Mouse (Mus musculus) heart, adult 2 months (tissue): ENCODE measurements at regions not wholly inside any gene's neighbourhood (a gene's known extent, or its start where the extent isn't known, plus 50 kb on each side); places are given as distances from the start of the nearest gene placed in this dataset.

Experiments used
- DNase-seq, 2 experiments: peaks; one replicate each; pipeline ENCODE4 v3.0.0; 2021
- H3K27ac ChIP-seq: fragments of 200-600 bp; 2 replicates; pipeline ENCODE4 v1.8.1; 2022
- H3K27me3 ChIP-seq: fragments of 200-500 bp; 2 replicates; pipeline ENCODE4 v1.6.1; 2012; ENCODE audit warnings: mild to moderate bottlenecking, low read length, inconsistent platforms, mixed read lengths; ENCODE audit not compliant: control insufficient read depth, insufficient read depth
- H3K36me3 ChIP-seq: fragments of 200-500 bp; 2 replicates; pipeline ENCODE4 v1.6.1; 2012; ENCODE audit warnings: low read length, inconsistent platforms; ENCODE audit not compliant: control insufficient read depth, insufficient read depth
- H3K4me1 ChIP-seq: fragments of 200-500 bp; 2 replicates; pipeline ENCODE4 v1.6.1; 2011; ENCODE audit warnings: low read length; ENCODE audit not compliant: control insufficient read depth, insufficient read depth
- H3K4me3 ChIP-seq: fragments of 200-600 bp; 2 replicates; pipeline ENCODE4 v1.8.1; 2022
- H3K79me2 ChIP-seq: fragments of 200-500 bp; replicated peaks from 2 replicates; pipeline ENCODE4 v1.6.1; 2012; ENCODE audit warnings: mild to moderate bottlenecking, inconsistent platforms, low read length, moderate library complexity, mixed read lengths; ENCODE audit not compliant: control insufficient read depth, insufficient read depth
- H3K9ac ChIP-seq: fragments of 200-500 bp; 2 replicates; pipeline ENCODE4 v1.6.1; 2012; ENCODE audit warnings: low read depth, mild to moderate bottlenecking, control low read depth, inconsistent platforms, low read length, mixed read lengths
- CTCF ChIP-seq: fragments of 200-600 bp; IDR thresholded peaks from 2 replicates; pipeline ENCODE4 v1.8.1; 2022; ENCODE audit warnings: antibody characterized with exemption, mild to moderate bottlenecking, moderate library complexity
- EP300 ChIP-seq: fragments of 200-500 bp; IDR thresholded peaks from 2 replicates; pipeline ENCODE4 v1.6.1; 2011; ENCODE audit warnings: low read depth, low read length, control low read depth; ENCODE audit not compliant: insufficient read depth
- POLR2A ChIP-seq: fragments of 200-500 bp; IDR thresholded peaks from 2 replicates; pipeline ENCODE4 v1.6.1; 2011; ENCODE audit warnings: mild to moderate bottlenecking, low read depth, low read length, control low read depth; ENCODE audit not compliant: insufficient read depth
- WGBS: fragments of 180-500 bp; shearing (Covaris S2); methylation state at CpG from one replicate; pipeline ENCODE4 v1.1.7; 2018; 5-methylcytosine and 5-hydroxymethylcytosine counted together
- intact Hi-C: fragments of 180-260 bp; cut with DNase I; formaldehyde crosslinking; loops from one replicate; pipeline ENCODE4 v1.15.1; 2025

DNA sequence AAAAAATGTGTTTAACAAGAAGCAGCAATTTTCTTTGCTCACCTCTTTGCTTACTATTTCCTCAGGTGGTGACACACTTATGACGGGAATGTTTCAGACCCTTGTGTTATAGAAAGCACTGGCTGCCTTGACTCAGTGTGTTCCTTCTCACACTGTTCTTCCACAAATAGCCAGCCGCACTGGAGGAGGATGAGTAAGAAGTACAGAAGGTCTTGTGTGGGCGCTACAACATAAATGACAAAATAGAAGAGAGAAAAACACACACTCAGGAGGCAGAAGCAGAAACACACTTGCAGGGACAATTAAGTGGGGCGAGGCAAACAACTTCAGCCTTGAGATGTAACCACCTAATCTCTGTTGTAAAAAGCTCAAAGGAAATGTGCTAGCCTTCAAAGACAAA, 292.2 kb upstream of the Pkn2 start:
- TF ChIP-seq POLR2A (no peak), CTCF (no peak), EP300 (no peak)
- no peaks in the 10 kb centered on the region for H3K4me1 ChIP-seq
- H3K4me3 ChIP-seq = no peak overlapping the region
- H3K27ac ChIP-seq = no peak overlapping the region
- H3K36me3 ChIP-seq = no peaks in the 10 kb centered on the region
- DNase-seq = no peak
- H3K27me3 ChIP-seq = no peaks in the 10 kb centered on the region
- intact Hi-C loops = no loop called here
- 85% methylated on average over 4 of the region's 4 CpGs for WGBS
- H3K79me2 ChIP-seq = no peaks in the 10 kb centered on the region
- H3K9ac ChIP-seq = no peak overlapping the region

DNA sequence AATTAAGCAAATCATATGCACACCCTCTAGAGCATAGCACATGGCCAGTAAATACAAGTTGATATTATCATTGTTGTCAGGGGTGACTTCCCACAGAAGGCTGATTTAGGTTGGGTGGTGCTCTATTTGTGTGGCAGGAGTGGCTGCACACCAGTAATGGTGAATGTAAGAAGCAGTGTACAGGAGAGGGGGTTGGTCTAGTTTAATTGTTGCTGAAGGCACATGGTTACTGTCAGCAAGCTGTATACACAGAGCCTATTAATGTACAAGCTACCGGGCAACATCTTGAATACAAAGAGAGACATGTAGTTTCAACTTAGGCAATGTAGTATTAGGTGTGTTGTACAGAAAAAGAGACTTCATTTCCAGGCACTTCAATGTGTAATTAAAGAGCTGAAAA, 280.6 kb upstream of the Pkn2 start:
- Histone ChIP-seq H3K4me3 (no peak overlapping the region), H3K4me1 (no peaks in the 10 kb centered on the region), H3K9ac (no peak overlapping the region), H3K27me3 (no peaks in the 10 kb centered on the region), H3K27ac (no peak overlapping the region), H3K36me3 (no peaks in the 10 kb centered on the region), H3K79me2 (no peaks in the 10 kb centered on the region)
- intact Hi-C loops = no loop called here
- 69% methylated on average over 1 of the region's 1 CpGs for WGBS
- DNase-seq = no peak
- TF ChIP-seq EP300 (no peak), CTCF (no peak), POLR2A (no peak)

DNA sequence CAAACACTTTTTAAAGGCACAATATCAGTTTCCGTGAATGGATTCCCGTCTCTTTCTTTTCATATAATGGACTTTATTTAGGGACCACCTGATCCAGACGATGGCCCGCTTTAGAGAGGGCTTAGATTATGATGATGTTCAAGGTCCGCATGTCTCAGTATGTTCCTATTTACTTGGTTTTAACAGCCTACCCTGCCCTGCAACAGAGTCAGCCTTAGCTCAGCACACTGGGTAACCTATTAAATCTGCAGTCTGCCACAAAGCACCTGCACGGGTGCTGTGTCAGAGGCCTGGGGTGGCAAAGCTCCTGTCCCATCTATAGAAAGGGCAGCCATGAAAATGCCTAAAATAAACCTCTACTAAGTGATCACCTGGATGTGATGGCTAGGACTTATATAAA, 280.2 kb upstream of the Pkn2 start:
- no peak for TF ChIP-seq CTCF
- TF ChIP-seq POLR2A = no peak
- TF ChIP-seq EP300 = no peak
- intact Hi-C loops = no loop called here
- H3K4me1 ChIP-seq = no peaks in the 10 kb centered on the region
- 92% methylated on average over 6 of the region's 6 CpGs for WGBS
- H3K27me3 ChIP-seq = no peaks in the 10 kb centered on the region
- no peak overlapping the region for H3K9ac ChIP-seq
- DNase-seq = no peak
- no peaks in the 10 kb centered on the region for H3K36me3 ChIP-seq
- no peak overlapping the region for H3K4me3 ChIP-seq
- H3K27ac ChIP-seq = no peak overlapping the region
- H3K79me2 ChIP-seq = no peaks in the 10 kb centered on the region

DNA sequence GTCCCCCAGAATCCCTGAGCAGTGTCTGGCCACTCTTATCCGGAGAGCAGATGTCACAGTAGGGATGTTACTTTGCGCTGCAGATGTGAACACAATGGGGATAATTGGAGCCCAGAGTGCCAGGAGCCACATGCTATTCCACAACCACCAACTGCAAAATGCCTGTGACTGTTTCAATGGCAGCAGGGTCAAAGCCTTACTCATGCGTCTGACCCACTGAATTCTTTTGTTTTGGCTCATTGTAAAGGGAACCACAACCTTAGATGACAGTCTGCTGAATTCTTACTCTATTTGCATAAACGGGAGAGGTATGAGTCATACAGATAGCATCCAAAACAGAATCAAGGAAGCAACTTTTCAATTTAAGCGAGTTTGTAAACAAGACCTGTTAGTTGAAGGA, 276.8 kb upstream of the Pkn2 start:
- no peaks in the 10 kb centered on the region for H3K36me3 ChIP-seq
- WGBS = 38% methylated on average over 5 of the region's 5 CpGs
- no peak overlapping the region for H3K9ac ChIP-seq
- H3K4me1 ChIP-seq = no peaks in the 10 kb centered on the region
- no peaks in the 10 kb centered on the region for H3K79me2 ChIP-seq
- H3K4me3 ChIP-seq = no peak overlapping the region
- intact Hi-C loops = no loop called here
- DNase-seq = no peak
- no peaks in the 10 kb centered on the region for H3K27me3 ChIP-seq
- no peak overlapping the region for H3K27ac ChIP-seq
- TF ChIP-seq EP300 (no peak), POLR2A (no peak), CTCF (no peak)

DNA sequence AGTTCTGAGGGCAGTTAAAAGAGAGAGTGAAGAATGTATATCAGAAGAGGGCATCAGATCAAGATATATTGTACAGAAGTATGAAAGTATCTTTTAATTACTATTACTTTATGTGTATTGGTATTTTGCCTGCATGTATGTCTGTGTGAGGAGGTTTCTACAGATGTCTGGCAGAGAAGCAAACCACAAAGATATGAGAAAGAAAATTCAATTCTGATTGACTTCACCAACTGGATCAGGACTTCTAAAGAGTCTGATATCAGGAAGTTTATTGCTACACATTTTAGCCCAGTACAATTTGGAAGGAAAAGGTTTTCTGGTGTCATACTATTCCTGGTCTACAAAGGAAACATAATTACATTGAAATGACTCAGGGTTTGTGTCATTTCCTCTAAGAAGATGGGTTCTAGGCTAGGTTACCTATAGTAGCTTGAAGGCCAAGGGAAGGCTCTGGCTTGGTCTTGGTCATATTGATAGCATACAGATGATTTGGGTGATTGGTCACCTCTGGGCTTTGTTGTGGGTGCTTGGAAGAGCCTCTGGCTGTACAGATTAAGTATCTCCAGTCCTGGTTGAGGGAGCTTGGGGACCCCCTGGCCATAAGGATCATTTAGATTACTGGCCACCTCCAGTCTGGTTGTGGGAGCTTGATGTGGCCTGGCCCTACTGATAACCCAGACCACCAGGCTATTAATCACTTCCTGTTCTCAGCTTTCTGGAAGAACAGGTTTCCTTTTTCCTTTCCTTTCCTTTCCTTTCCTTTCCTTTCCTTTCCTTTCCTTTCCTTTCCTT, 275.1 kb upstream of the Pkn2 start:
- no peak overlapping the region for H3K27ac ChIP-seq
- H3K9ac ChIP-seq = no peak overlapping the region
- no peak for DNase-seq
- H3K36me3 ChIP-seq = no peaks in the 10 kb centered on the region
- TF ChIP-seq POLR2A = no peak
- no peak for TF ChIP-seq CTCF
- TF ChIP-seq EP300 = no peak
- no peak overlapping the region for H3K4me3 ChIP-seq
- no peaks in the 10 kb centered on the region for H3K27me3 ChIP-seq
- intact Hi-C loops = no loop called here
- H3K79me2 ChIP-seq = no peaks in the 10 kb centered on the region
- no peaks in the 10 kb centered on the region for H3K4me1 ChIP-seq

DNA sequence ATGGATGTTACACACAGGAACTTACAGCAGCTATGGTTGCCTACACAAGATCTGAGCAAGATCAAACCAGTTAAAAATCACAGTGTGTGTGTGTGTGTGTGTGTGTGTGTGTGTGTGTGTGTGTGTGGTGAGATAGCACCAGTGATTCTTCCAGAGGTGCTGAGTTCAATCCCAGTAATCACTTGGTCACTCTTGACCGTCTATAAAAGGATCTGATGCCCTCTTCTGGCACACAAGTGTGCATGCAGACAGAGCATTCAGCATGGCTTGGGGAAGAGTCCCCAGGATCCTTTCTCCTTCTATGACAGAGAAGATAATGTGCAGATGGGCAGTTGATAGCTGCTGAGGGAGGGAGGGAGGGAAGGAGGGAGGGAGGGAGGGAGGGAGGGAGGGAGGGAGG, 274.4 kb upstream of the Pkn2 start:
- no peak for DNase-seq
- 73% methylated on average over 1 of the region's 1 CpGs for WGBS
- intact Hi-C loops = no loop called here
- H3K4me1 ChIP-seq = no peaks in the 10 kb centered on the region
- H3K27ac ChIP-seq = no peak overlapping the region
- H3K36me3 ChIP-seq = no peaks in the 10 kb centered on the region
- H3K79me2 ChIP-seq = no peaks in the 10 kb centered on the region
- H3K27me3 ChIP-seq = no peaks in the 10 kb centered on the region
- H3K4me3 ChIP-seq = no peak overlapping the region
- TF ChIP-seq CTCF = no peak
- TF ChIP-seq POLR2A = no peak
- TF ChIP-seq EP300 = no peak
- no peak overlapping the region for H3K9ac ChIP-seq
